Mouse (Mus musculus) brain, embryonic 18.5 days (tissue): ENCODE measurements around the gene Trim60.

ENCODE experiments used
- DNase-seq: peaks from one replicate; pipeline ENCODE4 v3.0.0-alpha.2; 2012; ENCODE audit warnings: low read depth, low spot score

The Trim60 gene

DNA sequence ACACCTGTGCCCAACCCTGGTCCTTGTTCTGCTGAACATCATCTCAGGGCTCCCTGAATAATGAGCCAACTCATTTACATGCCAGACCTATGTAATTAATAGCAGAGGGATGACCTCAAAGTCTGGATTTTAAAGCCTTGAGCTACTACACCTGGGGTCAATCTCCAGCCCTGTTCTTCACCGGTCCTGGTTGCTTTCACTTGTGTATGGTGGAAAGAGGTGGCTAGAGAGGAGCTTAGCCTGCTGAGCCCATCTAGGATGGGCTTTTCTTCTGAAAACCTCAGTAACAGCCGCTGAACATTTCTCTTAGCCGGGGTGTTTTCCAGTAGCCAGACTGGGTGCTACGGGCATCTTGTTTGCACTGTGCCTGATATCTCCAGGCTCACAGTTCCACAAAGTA lies 30.7 kb downstream of the Trim60 start, which contains the start of gene Trim75:
Gene Trim75, minus strand, starts transcription at position 101 of the 400 bp plus-strand sequence.
- DNase-seq, result no peak

DNA sequence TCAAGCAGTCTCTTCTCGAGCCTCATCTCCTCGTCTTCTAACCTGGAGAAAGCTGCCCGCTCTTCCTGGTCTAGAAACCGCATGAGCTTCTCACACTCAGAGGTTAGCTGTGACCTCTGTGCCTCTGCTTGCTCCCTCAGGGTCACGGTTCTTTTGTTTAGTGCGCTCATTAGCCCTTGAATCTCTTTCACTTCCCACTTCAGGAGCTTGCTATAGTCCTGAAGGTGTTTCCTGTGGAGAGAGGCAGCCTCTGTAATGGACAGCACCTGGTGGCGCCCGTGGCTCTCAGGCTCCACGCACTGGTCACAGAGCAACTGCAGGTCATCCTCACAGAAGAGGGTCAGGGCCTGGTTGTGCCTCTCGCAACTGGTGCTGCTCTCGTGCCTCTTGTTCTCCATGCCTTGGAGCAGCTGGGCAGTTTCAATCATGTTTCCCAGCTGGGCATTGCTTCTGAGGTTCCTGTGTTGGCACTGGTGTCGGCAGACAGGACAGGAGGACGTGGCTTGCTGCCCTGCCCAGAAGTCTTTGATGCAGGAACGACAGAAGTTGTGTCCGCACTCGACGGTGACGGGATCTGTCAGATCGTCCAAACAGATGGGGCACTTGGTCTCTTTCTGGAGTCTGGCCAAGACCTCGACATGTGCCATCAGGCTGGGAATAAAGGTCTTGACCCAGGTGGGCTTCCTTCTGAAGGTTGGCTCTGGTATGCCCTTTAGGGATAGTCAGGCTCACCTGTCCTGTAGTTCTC lies 35.1 kb downstream of the Trim60 start:
- no peak for DNase-seq

DNA sequence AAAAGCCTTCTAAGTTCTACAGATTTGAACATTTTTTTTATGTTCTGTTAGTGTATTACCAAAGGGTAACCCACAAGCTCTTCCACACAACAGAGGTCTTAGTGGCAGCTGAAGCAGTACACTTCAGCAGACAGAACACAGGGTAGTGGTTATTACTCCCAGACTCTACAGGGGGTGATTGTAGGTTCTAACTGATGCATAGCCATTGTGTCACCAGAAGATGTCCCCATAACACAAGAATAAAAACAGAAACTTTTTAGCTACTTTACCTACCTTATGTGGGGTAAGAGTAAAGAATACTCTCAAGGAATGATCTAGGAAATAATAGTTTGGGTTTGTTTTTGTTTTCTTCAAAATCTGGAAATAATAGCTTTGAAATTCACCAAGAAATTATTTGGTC lies 55.5 kb downstream of the Trim60 start:
- no peak for DNase-seq

DNA sequence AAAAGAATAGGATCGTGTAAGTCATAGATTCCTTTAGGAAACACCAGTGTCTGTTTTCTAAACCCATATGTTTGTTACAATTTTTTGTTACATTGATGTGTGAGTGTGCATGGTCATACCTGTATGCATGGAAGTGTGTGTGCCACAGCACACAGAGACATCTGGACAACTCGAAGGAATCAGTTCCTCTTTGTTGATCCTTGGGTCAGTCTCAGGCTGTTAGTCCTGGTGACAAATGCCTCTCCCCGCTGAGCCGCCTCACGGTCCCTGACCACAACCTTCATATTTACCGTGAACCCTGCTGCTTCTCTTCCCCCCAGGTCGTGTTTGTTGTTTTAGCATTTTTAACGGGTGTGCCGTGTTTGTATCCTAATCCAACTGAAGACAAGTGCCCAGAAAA lies 59.4 kb downstream of the Trim60 start:
- DNase-seq, result no peak

DNA sequence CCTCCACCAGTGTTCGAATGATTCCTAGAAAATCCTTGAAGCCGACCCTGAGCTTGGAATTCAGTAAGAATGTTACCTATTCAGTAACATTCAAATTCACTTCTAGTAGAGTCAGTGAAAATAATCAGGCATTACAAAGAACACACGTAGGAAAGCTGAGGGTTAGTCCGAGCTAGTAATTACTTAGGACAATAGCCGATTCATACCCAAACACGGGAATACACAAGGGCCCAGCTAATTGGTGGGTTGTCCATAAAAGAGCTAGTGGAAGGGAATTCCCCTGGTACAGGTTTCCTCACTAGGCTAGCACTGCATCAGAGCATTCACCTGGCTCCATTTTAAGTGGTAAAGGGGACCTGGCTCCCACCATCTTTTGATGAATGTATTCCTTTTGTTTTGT lies 66.3 kb downstream of the Trim60 start:
- DNase-seq, result no peak
